Mouse (Mus musculus): ENCODE measurements at regions not wholly inside any gene's neighbourhood (a gene's known extent, or its start where the extent isn't known, plus 50 kb on each side); places are given as distances from the start of the nearest gene placed in this dataset.

DNA sequence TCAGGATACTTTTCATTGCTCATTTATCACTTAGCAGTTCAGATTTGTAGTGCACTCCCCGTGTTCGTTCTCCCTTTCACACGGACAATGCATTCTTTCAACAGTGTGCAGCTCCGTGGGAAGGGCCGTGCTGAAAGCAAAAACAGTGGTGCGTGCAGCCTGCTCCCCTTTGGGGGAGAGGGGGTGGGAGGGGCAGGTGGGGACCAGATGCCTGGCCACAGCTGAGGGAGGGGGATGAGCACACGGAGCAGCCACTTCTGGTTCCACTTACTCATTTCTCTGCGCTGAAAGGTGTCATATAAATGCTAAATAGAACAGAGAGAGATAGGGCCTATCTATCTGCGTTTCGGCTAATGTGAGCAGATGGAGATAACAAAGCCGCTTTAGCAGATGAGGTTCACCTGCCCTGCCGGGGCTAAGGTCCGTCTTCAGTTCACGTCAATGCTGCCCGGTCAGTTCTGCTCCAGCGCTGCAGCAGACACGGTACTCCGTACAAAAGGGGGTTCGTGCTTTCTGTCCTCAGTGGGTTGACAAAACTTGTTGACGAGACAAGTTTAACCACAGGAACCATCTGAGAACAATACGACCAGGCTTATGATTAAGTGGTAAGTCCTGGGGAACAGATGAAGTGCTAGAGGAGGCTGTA, 245.9 kb downstream of the Gm10260 start:
- TF ChIP-seq CTCF (IDR thresholded peaks at IDR 0.05; ENCODE audit: low read depth): no peak
- no peak for TF ChIP-seq EP300 (IDR thresholded peaks at IDR 0.05; ENCODE audit: low read depth)

All from liver, embryonic 14.5 days (tissue).